Mouse (Mus musculus): Measurements from ENCODE around the gene Qprt. TPM values are rescaled to one million over a fixed set of nuclear protein-coding genes. Genes with fewer than 3 reads are reported as not detected.
"Not testable (repeated sequence)": the region's sequence is repeated elsewhere in the genome, so short reads cannot be mapped to it uniquely, and the experiment has no call there.

Gene Qprt
- polyA plus RNA-seq, 1 experiment from 2014 or later: 2.6 TPM

- not testable (repeated sequence) for DNase-seq (ENCODE audit: low spot score); H3K27ac ChIP-seq; H3K9me3 ChIP-seq; H3K36me3 ChIP-seq; H3K27me3 ChIP-seq (ENCODE audit: insufficient read depth, poor library complexity, severe bottlenecking); H3K4me3 ChIP-seq
- WGBS: 83% methylated on average over 6 of the region's 6 CpGs
- peaks cover 17% of the 10 kb centered on the region for H3K4me1 ChIP-seq (replicated peaks)
Measured at GRCm38 (mm10) chr7:127085751-127086150, 36.3 kb downstream of the Qprt start.

- H3K27me3 ChIP-seq (ENCODE audit: insufficient read depth, poor library complexity, severe bottlenecking): no peaks in the 10 kb centered on the region
- no peak overlapping the region for H3K27ac ChIP-seq
- H3K36me3 ChIP-seq: no peaks in the 10 kb centered on the region
- 83% methylated on average over 2 of the region's 2 CpGs for WGBS
- H3K4me1 ChIP-seq (replicated peaks): peaks cover 11% of the 10 kb centered on the region
- H3K4me3 ChIP-seq: no peak overlapping the region
- no peak for DNase-seq (ENCODE audit: low spot score)
- H3K9me3 ChIP-seq: no peaks in the 10 kb centered on the region
Measured at GRCm38 (mm10) chr7:127084794-127085193, 37.2 kb downstream of the Qprt start.

GRCm38 (mm10) chr7:127083689-127084088, 38.3 kb downstream of the Qprt start:
- no peaks in the 10 kb centered on the region for H3K36me3 ChIP-seq
- H3K27me3 ChIP-seq (ENCODE audit: insufficient read depth, poor library complexity, severe bottlenecking): no peaks in the 10 kb centered on the region
- H3K4me3 ChIP-seq: no peak overlapping the region
- WGBS: 84% methylated on average over 4 of the region's 4 CpGs
- H3K9me3 ChIP-seq: no peaks in the 10 kb centered on the region
- no peak for DNase-seq (ENCODE audit: low spot score)
- H3K27ac ChIP-seq: no peak overlapping the region
- peaks cover under 1% of the 10 kb centered on the region for H3K4me1 ChIP-seq (replicated peaks)

- H3K27ac ChIP-seq: no peak overlapping the region
- no peak for DNase-seq (ENCODE audit: low spot score)
- no peaks in the 10 kb centered on the region for H3K36me3 ChIP-seq
- H3K27me3 ChIP-seq (ENCODE audit: insufficient read depth, poor library complexity, severe bottlenecking): no peaks in the 10 kb centered on the region
- no peak overlapping the region for H3K4me3 ChIP-seq
- WGBS: 59% methylated on average over 2 of the region's 2 CpGs
- no peaks in the 10 kb centered on the region for H3K9me3 ChIP-seq
- H3K4me1 ChIP-seq (replicated peaks): no peaks in the 10 kb centered on the region
Measured at GRCm38 (mm10) chr7:127082995-127083394, 39.0 kb downstream of the Qprt start.

- Histone ChIP-seq H3K9me3 (no peaks in the 10 kb centered on the region), H3K27ac (no peak overlapping the region), H3K4me1 (replicated peaks) (no peaks in the 10 kb centered on the region), H3K4me3 (no peak overlapping the region), H3K27me3 (ENCODE audit: insufficient read depth, poor library complexity, severe bottlenecking) (no peaks in the 10 kb centered on the region), H3K36me3 (no peaks in the 10 kb centered on the region)
- WGBS: 84% methylated on average over 8 of the region's 8 CpGs
- no peak for DNase-seq (ENCODE audit: low spot score)
Measured at GRCm38 (mm10) chr7:127082271-127082670, 39.8 kb downstream of the Qprt start.

GRCm38 (mm10) chr7:127080045-127080444, 42.0 kb downstream of the Qprt start:
- H3K4me1 ChIP-seq (replicated peaks): no peaks in the 10 kb centered on the region
- no peak overlapping the region for H3K4me3 ChIP-seq
- no peaks in the 10 kb centered on the region for H3K9me3 ChIP-seq
- no peak for DNase-seq (ENCODE audit: low spot score)
- H3K27ac ChIP-seq: no peak overlapping the region
- H3K27me3 ChIP-seq (ENCODE audit: insufficient read depth, poor library complexity, severe bottlenecking): no peaks in the 10 kb centered on the region
- 63% methylated on average over 3 of the region's 3 CpGs for WGBS
- H3K36me3 ChIP-seq: no peaks in the 10 kb centered on the region

- Histone ChIP-seq H3K36me3 (no peaks in the 10 kb centered on the region), H3K9me3 (no peaks in the 10 kb centered on the region), H3K4me1 (replicated peaks) (no peaks in the 10 kb centered on the region), H3K27me3 (ENCODE audit: insufficient read depth, poor library complexity, severe bottlenecking) (no peaks in the 10 kb centered on the region), H3K4me3 (no peak overlapping the region), H3K27ac (no peak overlapping the region)
- WGBS: 88% methylated on average over 3 of the region's 3 CpGs
- DNase-seq (ENCODE audit: low spot score): no peak
Measured at GRCm38 (mm10) chr7:127077692-127078091, 44.3 kb downstream of the Qprt start.

- no peak overlapping the region for H3K27ac ChIP-seq
- no peak overlapping the region for H3K4me3 ChIP-seq
- no peak for DNase-seq (ENCODE audit: low spot score)
- H3K36me3 ChIP-seq: no peaks in the 10 kb centered on the region
- H3K4me1 ChIP-seq (replicated peaks): no peaks in the 10 kb centered on the region
- 96% methylated on average over 5 of the region's 5 CpGs for WGBS
- no peaks in the 10 kb centered on the region for H3K9me3 ChIP-seq
- H3K27me3 ChIP-seq (ENCODE audit: insufficient read depth, poor library complexity, severe bottlenecking): no peaks in the 10 kb centered on the region
Measured at GRCm38 (mm10) chr7:127076188-127076587, 45.8 kb downstream of the Qprt start.

GRCm38 (mm10) chr7:127073221-127073620, 48.8 kb downstream of the Qprt start:
- Histone ChIP-seq H3K4me3 (no peak overlapping the region), H3K36me3 (no peaks in the 10 kb centered on the region), H3K9me3 (no peaks in the 10 kb centered on the region), H3K27ac (no peak overlapping the region), H3K27me3 (ENCODE audit: insufficient read depth, poor library complexity, severe bottlenecking) (no peaks in the 10 kb centered on the region), H3K4me1 (replicated peaks) (no peaks in the 10 kb centered on the region)
- WGBS: 86% methylated on average over 4 of the region's 4 CpGs
- no peak for DNase-seq (ENCODE audit: low spot score)

GRCm38 (mm10) chr7:127070871-127071413, 51.1 kb downstream of the Qprt start:
- H3K27ac ChIP-seq: no peak overlapping the region
- no peak for DNase-seq (ENCODE audit: low spot score)
- no peak overlapping the region for H3K4me3 ChIP-seq
- no peaks in the 10 kb centered on the region for H3K27me3 ChIP-seq (ENCODE audit: insufficient read depth, poor library complexity, severe bottlenecking)
- no peaks in the 10 kb centered on the region for H3K9me3 ChIP-seq
- no peaks in the 10 kb centered on the region for H3K4me1 ChIP-seq (replicated peaks)
- 74% methylated on average over 4 of the region's 4 CpGs for WGBS
- H3K36me3 ChIP-seq: no peaks in the 10 kb centered on the region

GRCm38 (mm10) chr7:127066317-127066716, 55.7 kb downstream of the Qprt start:
- Histone ChIP-seq H3K36me3 (no peaks in the 10 kb centered on the region), H3K4me1 (replicated peaks) (no peaks in the 10 kb centered on the region), H3K27ac (no peak overlapping the region), H3K9me3 (no peaks in the 10 kb centered on the region), H3K4me3 (no peak overlapping the region), H3K27me3 (ENCODE audit: insufficient read depth, poor library complexity, severe bottlenecking) (no peaks in the 10 kb centered on the region)
- no peak for DNase-seq (ENCODE audit: low spot score)
- 83% methylated on average over 4 of the region's 4 CpGs for WGBS

- Histone ChIP-seq H3K9me3 (no peaks in the 10 kb centered on the region), H3K27ac (no peak overlapping the region), H3K36me3 (no peaks in the 10 kb centered on the region), H3K4me1 (replicated peaks) (no peaks in the 10 kb centered on the region), H3K4me3 (no peak overlapping the region), H3K27me3 (ENCODE audit: insufficient read depth, poor library complexity, severe bottlenecking) (no peaks in the 10 kb centered on the region)
- no peak for DNase-seq (ENCODE audit: low spot score)
- 86% methylated on average over 6 of the region's 6 CpGs for WGBS
Measured at GRCm38 (mm10) chr7:127065538-127065937, 56.5 kb downstream of the Qprt start.
